Mouse (Mus musculus): Measurements from ENCODE around the gene Plekha6.

The Plekha6 gene

GRCm38 (mm10) chr1:133182706-133183095 is 18.7 kb downstream of the Plekha6 start:
- peak; percentile 66 for DNase-seq (ENCODE audit: low read depth, low spot score)

- no peak for DNase-seq (ENCODE audit: low read depth, low spot score)
Measured at GRCm38 (mm10) chr1:133183141-133183925, 19.3 kb downstream of the Plekha6 start.

GRCm38 (mm10) chr1:133187948-133188680 is 24.1 kb downstream of the Plekha6 start:
- DNase-seq (ENCODE audit: low read depth, low spot score): peak; percentile 89

GRCm38 (mm10) chr1:133188719-133189118 is 24.7 kb downstream of the Plekha6 start:
- no peak for DNase-seq (ENCODE audit: low read depth, low spot score)

DNA sequence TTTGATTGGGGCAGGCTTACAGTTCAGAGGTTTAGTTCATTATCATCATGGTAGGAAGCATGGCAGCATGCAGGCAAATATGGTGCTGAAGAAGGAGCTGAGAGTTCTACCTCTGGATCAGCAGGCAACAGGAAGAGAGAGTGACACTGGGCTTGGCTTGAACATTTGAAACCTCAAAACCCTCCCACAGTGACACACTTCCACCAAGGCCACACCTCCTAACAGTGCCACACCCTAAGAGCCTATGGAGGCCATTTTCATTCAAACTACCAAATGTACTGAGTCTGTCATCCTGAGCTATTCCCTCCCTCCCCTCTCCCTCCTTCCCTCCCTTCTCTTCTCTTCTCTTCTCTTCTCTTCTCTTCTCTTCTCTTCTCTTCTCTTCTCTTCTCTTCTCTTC is 25.5 kb downstream of the Plekha6 start:
- DNase-seq (ENCODE audit: low read depth, low spot score): no peak

- DNase-seq (ENCODE audit: low read depth, low spot score): no peak
Measured at GRCm38 (mm10) chr1:133190550-133190949, 26.5 kb downstream of the Plekha6 start.

GRCm38 (mm10) chr1:133196181-133196580 is 32.2 kb downstream of the Plekha6 start:
- DNase-seq (ENCODE audit: low read depth, low spot score): no peak

DNA sequence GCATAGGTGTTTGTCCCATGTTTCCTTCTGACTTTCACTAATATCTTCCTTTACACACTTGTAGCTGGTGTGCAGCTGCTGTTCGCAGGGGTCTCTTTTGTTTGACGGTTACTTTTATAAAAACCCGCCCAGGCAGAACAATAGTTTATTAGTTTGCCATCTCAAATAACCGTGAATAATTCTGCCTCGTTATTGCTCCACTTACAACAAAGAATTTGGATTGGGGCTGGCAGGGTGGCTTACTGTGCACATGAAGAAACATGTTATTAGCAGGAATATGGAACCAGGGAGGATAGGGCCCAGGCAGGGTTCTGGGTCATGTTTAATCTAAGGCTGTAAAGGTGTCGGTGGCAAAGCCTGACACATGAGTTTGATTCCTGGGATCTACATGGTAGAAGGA is 33.3 kb downstream of the Plekha6 start:
- DNase-seq (ENCODE audit: low read depth, low spot score): no peak

DNA sequence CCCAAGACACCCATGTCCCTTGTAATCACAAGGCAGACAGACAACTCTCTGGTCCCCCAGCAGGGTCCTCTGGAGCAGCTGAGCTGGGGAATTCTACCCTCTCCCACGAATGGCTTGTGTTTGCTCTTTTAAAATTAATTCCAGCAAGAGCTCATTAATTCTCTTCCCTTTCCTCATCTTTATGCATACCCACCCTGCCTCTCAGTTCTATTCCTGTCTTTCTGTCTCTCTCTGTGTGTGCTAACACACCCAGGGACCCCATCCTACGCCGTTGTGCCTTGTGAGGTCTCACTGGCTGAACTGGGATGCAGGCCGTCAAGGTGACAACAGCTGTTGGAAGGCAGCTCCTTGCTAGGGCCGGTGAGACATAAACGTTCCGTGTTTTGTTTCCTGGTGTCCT is 35.7 kb downstream of the Plekha6 start:
- no peak for DNase-seq (ENCODE audit: low read depth, low spot score)

DNA sequence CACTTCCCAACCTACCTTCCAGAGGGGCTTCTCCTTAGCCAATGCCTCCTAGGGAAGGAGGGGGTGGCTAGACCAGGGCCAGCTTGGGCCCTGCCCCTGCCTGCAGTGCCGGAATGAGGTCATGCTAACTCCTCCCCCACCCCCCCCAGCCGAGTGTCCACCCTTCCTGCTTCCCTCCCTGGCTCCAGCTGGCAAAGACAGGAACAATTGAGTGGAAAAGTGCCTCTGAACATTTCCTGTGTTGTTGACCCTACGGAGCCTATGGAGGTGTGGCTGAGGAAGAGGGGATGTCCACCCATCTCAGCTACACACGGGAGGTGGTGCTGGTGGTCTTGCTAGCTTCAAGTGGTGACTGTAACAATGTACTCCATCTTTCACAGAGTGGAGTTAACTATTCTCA is 37.5 kb downstream of the Plekha6 start:
- DNase-seq (ENCODE audit: low read depth, low spot score): no peak

GRCm38 (mm10) chr1:133203701-133204100 is 39.7 kb downstream of the Plekha6 start:
- DNase-seq (ENCODE audit: low read depth, low spot score): no peak

- no peak for DNase-seq (ENCODE audit: low read depth, low spot score)
Measured at GRCm38 (mm10) chr1:133204341-133204849, 40.4 kb downstream of the Plekha6 start.

GRCm38 (mm10) chr1:133204985-133205384 is 41.0 kb downstream of the Plekha6 start:
- no peak for DNase-seq (ENCODE audit: low read depth, low spot score)

- no peak for DNase-seq (ENCODE audit: low read depth, low spot score)
Measured at GRCm38 (mm10) chr1:133208086-133208815, 44.2 kb downstream of the Plekha6 start.

DNA sequence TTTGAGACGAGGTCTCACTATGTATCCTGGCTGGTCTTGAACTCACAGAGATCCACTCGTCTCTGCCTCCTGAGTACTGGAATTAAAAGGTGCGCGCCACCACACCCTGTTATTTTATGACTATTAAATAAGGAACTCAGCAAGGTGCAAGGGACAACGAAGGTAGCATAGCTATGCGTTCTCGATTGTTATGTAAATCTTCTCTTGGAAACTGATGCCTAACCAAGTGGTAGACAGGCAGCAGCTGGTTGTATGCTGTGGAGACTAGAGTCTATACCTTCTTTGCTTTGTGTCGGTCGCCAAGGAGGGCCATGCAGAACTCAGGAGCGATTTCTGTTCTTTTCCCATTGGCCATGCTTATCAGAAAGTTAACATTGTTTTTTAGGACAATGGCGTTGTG is 45.0 kb downstream of the Plekha6 start:
- DNase-seq (ENCODE audit: low read depth, low spot score): no peak

DNA sequence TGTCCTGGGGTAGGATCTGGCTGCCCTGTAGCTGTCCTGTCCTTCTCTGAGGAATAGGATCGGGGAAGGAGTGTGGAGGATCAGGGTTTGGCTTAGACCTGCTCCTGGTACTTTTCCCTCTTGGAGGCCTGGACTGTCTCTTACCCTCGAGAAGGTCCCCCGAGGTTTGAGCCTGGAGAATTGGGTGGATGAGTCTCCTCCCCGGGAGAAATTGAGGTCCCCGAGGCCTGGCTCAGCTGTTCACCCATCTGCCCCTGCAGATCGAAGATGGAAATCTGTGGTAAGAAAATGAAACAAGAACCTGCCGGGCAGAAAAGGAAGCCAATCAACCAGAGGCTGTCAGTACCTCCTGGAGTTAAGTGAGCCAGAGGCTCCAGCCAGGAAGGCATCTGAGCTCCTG is 45.5 kb downstream of the Plekha6 start:
- DNase-seq (ENCODE audit: low read depth, low spot score): no peak

DNA sequence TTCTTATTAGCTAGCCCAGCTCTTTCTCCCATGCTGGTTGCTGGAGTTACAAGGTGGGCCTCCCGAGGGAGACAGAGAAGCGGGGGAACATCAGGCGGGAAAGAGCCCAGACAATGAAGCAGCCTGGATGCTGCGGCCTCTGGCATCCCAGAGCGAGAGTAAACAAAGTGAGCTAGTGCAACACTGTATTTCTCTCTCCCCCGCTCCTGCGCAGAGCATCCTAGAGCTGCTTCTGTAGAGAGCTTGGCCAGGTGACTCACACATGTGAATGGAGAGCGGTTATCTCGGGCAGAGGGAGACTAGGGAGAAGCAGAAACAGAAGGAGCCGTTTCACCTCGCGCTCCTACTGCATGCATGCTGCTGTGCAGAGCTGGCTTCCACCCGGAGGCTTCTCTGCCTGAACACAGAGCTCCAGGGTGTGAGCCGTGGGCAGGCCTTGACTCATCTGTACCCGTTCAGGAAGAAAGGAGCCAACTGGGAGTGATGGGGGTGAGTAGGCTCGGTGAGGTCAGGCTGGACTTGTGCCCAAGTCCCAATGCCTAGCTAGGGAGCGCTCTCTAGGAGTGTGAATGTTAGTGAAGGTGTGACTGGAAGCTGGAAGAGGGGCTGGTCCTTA is 46.0 kb downstream of the Plekha6 start:
- no peak for DNase-seq (ENCODE audit: low read depth, low spot score)

DNA sequence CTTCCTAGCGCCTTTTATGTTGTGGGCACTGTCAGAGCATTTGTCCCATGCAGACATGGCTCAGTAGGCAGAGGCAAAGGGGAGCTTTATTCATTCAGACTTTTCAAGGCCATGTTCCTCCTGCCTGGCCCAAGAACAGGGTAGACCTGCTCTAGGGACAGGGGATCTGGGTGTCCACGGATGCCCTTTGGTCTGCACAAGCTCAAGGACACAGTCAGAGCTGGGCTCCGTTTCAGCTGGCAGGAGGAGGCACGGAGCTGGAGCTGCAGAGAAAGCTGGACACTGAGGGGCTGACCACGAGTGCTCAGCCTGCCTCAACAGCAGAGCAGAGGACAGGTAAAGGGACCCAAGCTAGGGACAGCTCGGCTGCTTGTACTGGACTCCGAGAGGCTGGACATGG is 46.8 kb downstream of the Plekha6 start:
- DNase-seq (ENCODE audit: low read depth, low spot score): no peak

DNA sequence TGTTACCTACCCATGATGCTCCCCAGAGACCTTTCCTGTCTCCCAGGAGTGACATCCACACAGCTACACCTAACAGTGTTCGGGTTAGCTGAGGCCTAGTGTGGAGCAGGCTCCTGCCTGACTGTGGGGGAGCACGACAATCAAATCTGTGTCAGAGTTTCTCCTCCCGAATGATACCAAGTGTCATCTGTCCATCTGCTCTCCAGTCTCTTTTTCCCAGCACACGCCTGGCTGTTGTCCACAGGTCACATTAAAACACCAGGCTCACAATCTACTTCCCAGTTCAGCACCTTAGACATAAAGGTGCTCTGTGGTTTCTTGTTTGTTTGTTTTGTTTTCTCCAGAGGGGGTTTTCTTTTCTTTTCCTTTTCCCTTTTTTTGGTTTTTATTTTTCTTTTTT is 48.3 kb downstream of the Plekha6 start:
- DNase-seq (ENCODE audit: low read depth, low spot score): no peak

- no peak for DNase-seq (ENCODE audit: low read depth, low spot score)
Measured at GRCm38 (mm10) chr1:133213098-133213497, 49.1 kb downstream of the Plekha6 start.

GRCm38 (mm10) chr1:133213901-133214300 is 49.9 kb downstream of the Plekha6 start:
- DNase-seq (ENCODE audit: low read depth, low spot score): no peak
